Mouse (Mus musculus) erythroblast, embryonic 14.5 days (primary cell): ENCODE measurements around the gene Tmem191c.

Source experiments
- GATA1 ChIP-seq: IDR thresholded peaks from 2 replicates; pipeline ENCODE4 v1.6.1; 2012; ENCODE audit warnings: low read length, inconsistent platforms, mixed read lengths
- TAL1 ChIP-seq: IDR thresholded peaks from 3 replicates; pipeline ENCODE4 v1.6.1; 2012; ENCODE audit warnings: low read length, inconsistent platforms, mixed read lengths

DNA sequence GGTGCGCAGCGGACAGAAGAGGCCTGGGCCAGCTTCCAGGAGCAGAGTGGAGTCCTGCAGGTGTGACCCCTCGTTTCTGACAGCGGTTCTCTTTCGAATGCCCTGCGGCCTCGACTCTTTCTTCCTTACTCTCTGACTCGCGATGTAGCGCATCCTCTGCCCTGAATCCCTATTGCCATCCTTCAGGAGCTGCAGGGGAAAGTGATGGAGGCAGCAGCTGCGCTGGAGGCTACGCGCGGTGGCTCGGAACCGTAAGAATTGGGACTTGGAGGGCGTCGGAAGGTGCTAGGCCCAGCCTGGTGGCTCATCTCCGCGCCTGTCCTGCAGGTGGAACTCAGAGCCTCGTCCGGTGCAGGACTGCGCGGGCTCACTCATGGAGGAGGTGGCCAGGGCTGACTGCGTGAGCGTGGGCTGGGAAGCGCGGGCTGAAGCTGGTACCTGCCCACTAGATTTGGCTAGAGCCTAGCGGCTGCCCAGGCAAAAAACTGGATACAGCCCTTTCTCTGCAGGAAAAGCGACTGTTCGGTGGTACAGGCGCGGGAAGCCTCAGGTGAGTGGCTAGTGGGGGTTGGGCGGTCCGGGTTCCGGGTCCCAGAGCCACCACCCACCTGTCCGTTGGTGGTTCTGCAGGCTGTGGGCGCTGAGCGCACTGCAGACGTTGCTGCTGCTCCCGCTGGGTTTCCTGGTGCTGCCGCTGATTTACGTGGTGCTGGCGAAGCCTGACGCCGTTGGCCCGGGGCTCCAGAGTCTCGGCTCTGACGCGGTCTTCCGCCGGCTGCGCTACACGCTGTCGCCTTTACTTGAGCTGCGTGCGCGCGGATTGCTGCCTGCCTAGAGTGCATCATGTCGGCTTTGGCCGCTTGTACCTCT, 1.7 kb downstream of the Tmem191c start:
- TF ChIP-seq TAL1 (no peak), GATA1 (no peak)
